Mouse (Mus musculus) left cerebral cortex, adult 18-20 months (tissue): ENCODE data around the gene Kmt5a. TPM values are rescaled to one million over a fixed set of nuclear protein-coding genes. Genes with fewer than 3 reads are reported as not detected.
"Not testable (repeated sequence)": the region's sequence is repeated elsewhere in the genome, so short reads cannot be mapped to it uniquely, and the experiment has no call there.

Experiments used
- DNase-seq, 2 experiments: peaks; one replicate each; pipeline ENCODE4 v3.0.0; 2021 to 2022; ENCODE audit warnings: low spot score in 2 of 2, mixed read lengths in 1 of 2
- total RNA-seq, 2 experiments: library from RNA; stranded (reverse); gene quantifications; 2 replicates each; pipeline ENCODE4 v1.2.3; 2021

The Kmt5a gene
- total RNA-seq, 2 experiments from 2014 or later, result 61.5 to 64.2 TPM

- DNase-seq, result no peak
Observed at GRCm38 (mm10) chr5:124445621-124446293, 6.0 kb downstream of the Kmt5a start.

- no peak for DNase-seq
Observed at GRCm38 (mm10) chr5:124446301-124446881, 6.7 kb downstream of the Kmt5a start.

GRCm38 (mm10) chr5:124449494-124449893, 9.8 kb downstream of the Kmt5a start:
- no peak for DNase-seq

GRCm38 (mm10) chr5:124450051-124450450, 10.3 kb downstream of the Kmt5a start:
- DNase-seq, result no peak

GRCm38 (mm10) chr5:124450641-124451340, 11.1 kb downstream of the Kmt5a start:
- DNase-seq, result no peak

GRCm38 (mm10) chr5:124452494-124453228, 12.9 kb downstream of the Kmt5a start:
- peak; percentile 30 to 59 for DNase-seq

- peak; percentile 54 to 65 for DNase-seq
Observed at GRCm38 (mm10) chr5:124453339-124454081, 13.8 kb downstream of the Kmt5a start.

GRCm38 (mm10) chr5:124454082-124454419, 14.3 kb downstream of the Kmt5a start:
- no peak for DNase-seq

- DNase-seq, result peak in 1 of 2 experiments; percentile 57
Observed at GRCm38 (mm10) chr5:124456762-124457161, 17.0 kb downstream of the Kmt5a start.

- DNase-seq, result not testable (repeated sequence)
Observed at GRCm38 (mm10) chr5:124460922-124461321, 21.2 kb downstream of the Kmt5a start.

- no peak for DNase-seq
Observed at GRCm38 (mm10) chr5:124462297-124463025, 22.7 kb downstream of the Kmt5a start.

GRCm38 (mm10) chr5:124463462-124463861, 23.7 kb downstream of the Kmt5a start:
- no peak for DNase-seq

GRCm38 (mm10) chr5:124464905-124465304, 25.2 kb downstream of the Kmt5a start:
- no peak for DNase-seq

- DNase-seq, result no peak
Observed at GRCm38 (mm10) chr5:124467766-124468165, 28.0 kb downstream of the Kmt5a start.

- peak in 1 of 2 experiments; percentile 42 for DNase-seq
Observed at GRCm38 (mm10) chr5:124468365-124468764, 28.6 kb downstream of the Kmt5a start.

GRCm38 (mm10) chr5:124469486-124469885, 29.8 kb downstream of the Kmt5a start:
- no peak for DNase-seq

GRCm38 (mm10) chr5:124470591-124471171, 31.0 kb downstream of the Kmt5a start:
- DNase-seq, result no peak

GRCm38 (mm10) chr5:124478873-124479204, 39.1 kb downstream of the Kmt5a start:
- DNase-seq, result no peak

GRCm38 (mm10) chr5:124480119-124480518, 40.4 kb downstream of the Kmt5a start:
- DNase-seq, result no peak

- no peak for DNase-seq
Observed at GRCm38 (mm10) chr5:124481714-124482113, 42.0 kb downstream of the Kmt5a start.
